Mouse (Mus musculus): ENCODE measurements around the gene Thy1.

The Thy1 gene

GRCm38 (mm10) chr9:44042836-44043707 lies at the start of gene Thy1:
Gene Thy1, plus strand, starts transcription at chr9:44043384.
- DNase-seq = peak in 1 of 2 experiments; percentile 16

GRCm38 (mm10) chr9:43997681-43998080 lies 45.5 kb upstream of the Thy1 start:
- no peak for DNase-seq

- no peak for DNase-seq
Observed at GRCm38 (mm10) chr9:43998851-43999250, 44.3 kb upstream of the Thy1 start.

- DNase-seq = no peak
Observed at GRCm38 (mm10) chr9:44004362-44004761, 38.8 kb upstream of the Thy1 start.

GRCm38 (mm10) chr9:44005305-44005704 lies 37.9 kb upstream of the Thy1 start:
- DNase-seq = no peak

- DNase-seq = no peak
Observed at GRCm38 (mm10) chr9:44007323-44007722, 35.9 kb upstream of the Thy1 start.

GRCm38 (mm10) chr9:44007991-44008390 lies 35.2 kb upstream of the Thy1 start:
- DNase-seq = no peak

- no peak for DNase-seq
Observed at GRCm38 (mm10) chr9:44010900-44011299, 32.3 kb upstream of the Thy1 start.

- DNase-seq = no peak
Observed at GRCm38 (mm10) chr9:44011668-44012067, 31.5 kb upstream of the Thy1 start.

GRCm38 (mm10) chr9:44012164-44012563 lies 31.0 kb upstream of the Thy1 start:
- no peak for DNase-seq

GRCm38 (mm10) chr9:44012761-44013301 lies 30.4 kb upstream of the Thy1 start:
- DNase-seq = peak in 1 of 2 experiments; percentile 36

GRCm38 (mm10) chr9:44013781-44014180 lies 29.4 kb upstream of the Thy1 start:
- no peak for DNase-seq

GRCm38 (mm10) chr9:44016304-44016703 lies 26.9 kb upstream of the Thy1 start:
- peak in 1 of 2 experiments; percentile 33 for DNase-seq

GRCm38 (mm10) chr9:44017846-44018245 lies 25.3 kb upstream of the Thy1 start:
- no peak for DNase-seq

- no peak for DNase-seq
Observed at GRCm38 (mm10) chr9:44020001-44020400, 23.2 kb upstream of the Thy1 start.

- DNase-seq = no peak
Observed at GRCm38 (mm10) chr9:44022100-44022847, 20.9 kb upstream of the Thy1 start.

- no peak for DNase-seq
Observed at GRCm38 (mm10) chr9:44024096-44024495, 19.1 kb upstream of the Thy1 start.

- no peak for DNase-seq
Observed at GRCm38 (mm10) chr9:44029580-44030236, 13.5 kb upstream of the Thy1 start.

- DNase-seq = no peak
Observed at GRCm38 (mm10) chr9:44030646-44031045, 12.5 kb upstream of the Thy1 start.

GRCm38 (mm10) chr9:44031079-44031478 lies 12.1 kb upstream of the Thy1 start:
- no peak for DNase-seq

- no peak for DNase-seq
Observed at GRCm38 (mm10) chr9:44031946-44032345, 11.2 kb upstream of the Thy1 start.

- DNase-seq = no peak
Observed at GRCm38 (mm10) chr9:44033317-44033716, 9.9 kb upstream of the Thy1 start.

Data from lung, postnatal 4 days (tissue).